Mouse (Mus musculus): ENCODE results near the gene Gm9970.

The Gm9970 gene

DNA sequence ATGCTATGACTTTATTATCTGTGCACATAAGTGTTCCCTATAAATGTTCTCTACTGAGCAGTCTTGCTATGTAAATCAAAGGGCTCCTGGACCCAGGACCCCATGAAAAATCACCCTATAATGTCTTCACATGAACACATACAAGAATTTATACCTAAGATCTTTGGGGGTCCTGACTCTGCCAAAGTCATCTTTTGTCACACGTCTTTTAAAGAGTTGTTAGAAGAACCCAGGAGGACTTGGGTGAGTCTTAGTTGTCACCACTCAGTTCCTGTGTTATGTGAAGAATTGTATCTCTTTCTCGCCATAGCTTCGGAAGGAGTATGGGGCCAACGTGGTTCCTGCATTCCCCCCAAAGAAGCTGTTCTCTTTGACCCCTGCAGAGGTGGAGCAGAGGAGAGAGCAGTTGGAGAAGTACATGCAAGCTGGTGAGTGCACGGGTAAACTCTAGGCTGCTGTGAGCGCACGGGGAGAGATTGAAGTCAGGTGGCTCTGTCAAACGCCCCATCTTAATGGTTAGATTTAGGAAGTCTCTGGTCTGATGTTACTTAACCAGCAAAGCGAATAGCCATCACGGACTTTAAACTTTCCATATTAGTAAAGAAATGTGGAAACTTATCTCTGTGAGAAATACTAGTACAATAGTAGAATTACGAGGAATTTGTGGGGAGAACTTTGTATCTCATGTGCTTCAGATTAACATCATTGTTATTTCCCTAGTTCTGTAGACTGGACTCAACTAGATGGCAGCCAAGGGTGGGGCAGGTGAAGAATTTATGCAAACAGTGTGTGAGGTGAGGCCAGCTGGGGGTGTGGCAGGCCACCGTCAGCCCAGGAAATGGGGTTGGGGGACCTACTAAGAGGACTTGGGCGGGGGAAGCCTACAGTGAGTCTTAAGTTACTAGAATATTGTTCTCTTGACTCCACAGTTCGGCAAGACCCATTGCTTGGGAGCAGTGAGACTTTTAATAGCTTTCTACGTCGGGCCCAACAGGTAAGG lies 46.2 kb downstream of the Gm9970 start:
- no peak for DNase-seq

DNA sequence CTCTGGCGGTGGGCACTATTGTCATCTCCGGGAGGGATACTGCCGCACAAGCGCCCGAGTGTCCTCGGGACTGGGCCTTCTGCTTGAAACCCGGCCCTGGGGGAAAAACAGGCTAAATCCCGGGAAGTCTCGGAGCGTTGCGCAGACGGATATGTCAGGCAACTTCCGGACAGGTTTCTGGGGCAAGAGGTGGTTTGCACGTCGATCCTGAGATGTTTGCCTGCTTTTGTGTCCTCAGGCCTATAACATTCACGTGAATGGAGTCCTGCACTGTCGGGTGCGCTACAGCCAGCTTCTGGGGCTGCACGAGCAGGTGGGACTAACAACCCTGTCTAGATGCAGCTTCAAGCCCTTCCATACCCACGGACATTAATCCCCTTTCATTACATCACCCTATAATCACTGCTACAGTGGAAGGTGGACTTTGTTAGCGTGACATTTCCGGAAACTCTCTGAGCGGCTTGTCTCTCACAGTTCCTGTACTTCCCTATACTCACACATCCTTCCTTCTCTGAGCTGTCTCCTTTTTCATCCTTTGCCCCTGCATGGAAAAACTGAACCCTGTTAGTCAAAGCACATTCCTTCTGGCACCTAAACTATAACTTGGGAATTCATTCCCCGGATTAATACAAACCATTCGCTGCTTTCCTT lies 47.3 kb downstream of the Gm9970 start:
- no peak for DNase-seq

DNA sequence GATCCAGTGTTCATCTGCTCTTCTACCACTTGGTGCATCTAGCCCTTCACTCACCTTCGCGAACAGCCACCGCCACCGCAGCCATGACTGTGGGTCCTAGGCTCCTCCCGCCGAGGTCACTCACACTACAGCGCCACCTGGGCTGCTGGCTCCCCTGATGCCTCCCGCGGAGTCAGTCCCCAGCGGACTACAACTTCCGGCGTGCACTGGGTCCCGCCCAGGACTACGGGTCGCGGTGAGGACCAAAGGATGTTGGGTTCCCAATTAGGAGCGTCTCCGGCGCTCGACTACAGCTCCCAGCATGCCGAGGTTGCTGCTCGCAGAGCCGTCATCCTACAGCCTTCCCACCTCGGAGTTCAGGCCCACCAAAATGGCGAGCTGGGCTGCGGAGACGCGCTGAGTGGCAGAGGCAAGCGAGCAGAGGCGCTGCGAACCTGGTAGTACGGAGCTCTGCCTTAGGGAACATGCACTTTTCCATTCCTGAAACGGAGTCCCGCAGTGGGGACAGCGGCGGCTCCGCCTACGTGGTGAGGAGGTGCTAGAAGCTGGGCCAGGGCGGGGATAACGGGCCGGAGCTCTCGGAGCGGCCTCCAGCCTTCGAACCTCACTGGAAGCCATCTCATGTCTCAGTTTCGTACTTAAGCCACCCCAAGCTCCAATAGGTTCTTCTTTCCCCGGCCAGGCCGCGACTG lies 47.9 kb downstream of the Gm9970 start, which contains the start of the genes Snx17 and Eif2b4:
Gene Snx17 (plus strand): TSS at position 289 of the 692 bp plus-strand sequence.
Gene Eif2b4 (minus strand): TSS at position 492 of the 692 bp plus-strand sequence.
- peak; percentile 100 for DNase-seq

DNA sequence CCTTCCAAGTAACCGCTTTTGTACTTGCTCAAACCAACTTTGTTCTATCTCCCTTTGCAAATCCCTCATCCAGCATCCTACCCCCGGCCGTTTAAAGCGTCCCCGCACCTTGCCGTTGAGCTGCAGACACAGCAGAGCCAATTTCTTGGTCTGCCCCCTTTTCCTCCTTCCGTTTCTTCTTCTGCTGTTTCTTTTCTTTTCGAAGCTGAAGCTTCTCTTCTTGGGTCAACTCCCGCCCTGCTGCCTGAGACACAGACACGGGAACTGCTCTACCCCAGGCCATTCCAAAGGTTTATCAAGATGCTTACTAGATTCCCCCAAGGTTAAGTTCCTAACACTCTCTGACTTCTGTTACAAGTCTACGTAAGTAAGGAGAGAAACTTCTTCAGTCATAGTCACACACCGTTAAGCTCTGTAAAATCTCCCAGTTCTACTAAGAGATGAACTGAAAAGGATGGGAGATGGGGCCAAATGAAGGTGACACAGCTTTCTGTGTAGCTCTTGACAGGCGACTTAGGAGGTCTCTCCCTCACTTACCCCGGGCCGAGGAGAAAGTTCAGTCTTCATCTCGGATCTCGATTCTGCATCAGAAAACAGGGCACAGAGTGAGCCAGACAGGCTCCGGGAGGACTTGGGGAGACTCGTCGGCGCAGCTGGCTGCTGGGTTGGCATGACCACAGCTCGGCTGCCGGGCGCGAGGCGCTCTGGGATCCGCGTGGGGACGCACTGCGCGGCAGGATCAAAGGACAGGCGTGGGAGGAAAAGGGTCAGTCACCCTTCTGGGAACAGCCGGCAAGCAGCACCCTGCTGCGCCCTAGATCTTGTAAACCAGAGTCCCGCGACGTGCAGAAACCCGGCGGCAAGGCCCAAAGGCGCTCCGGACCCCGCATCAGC lies 48.7 kb downstream of the Gm9970 start:
- DNase-seq, result peak in 1 of 2 experiments; percentile 81
